Mouse (Mus musculus): ENCODE results near the gene Gipr. TPM values are rescaled to one million over a fixed set of nuclear protein-coding genes. Genes with fewer than 3 reads are reported as not detected.
"Not testable (repeated sequence)": the region's sequence is repeated elsewhere in the genome, so short reads cannot be mapped to it uniquely, and the experiment has no call there.

The Gipr gene
- polyA plus RNA-seq, 1 experiment from 2014 or later: 5.1 TPM

DNA sequence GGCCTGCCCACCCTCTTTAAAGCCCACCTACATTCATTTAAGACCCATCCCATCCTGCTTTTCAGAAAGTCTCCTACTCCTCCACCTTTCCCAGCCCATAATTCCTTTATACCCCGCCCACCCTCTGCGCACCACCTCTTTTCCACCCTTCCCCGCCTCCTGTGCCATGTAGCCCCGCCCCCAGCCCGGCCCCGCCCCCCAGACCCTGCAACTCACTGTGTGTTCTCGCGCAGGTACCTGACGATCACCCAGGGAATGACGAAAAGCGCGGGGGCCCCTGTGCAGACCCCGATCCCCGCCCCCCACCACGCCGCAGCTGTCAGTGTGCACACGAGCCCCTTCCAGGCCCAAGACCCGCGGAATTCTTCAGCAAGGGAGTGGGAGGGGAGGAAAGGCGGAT is 5.8 kb downstream of the Gipr start:
- H3K27me3 ChIP-seq: peaks cover 43% of the 10 kb centered on the region
- peak overlapping the region; percentile 84 for H3K4me2 ChIP-seq
- no peaks in the 10 kb centered on the region for H3K36me3 ChIP-seq
- peak overlapping the region; percentile 43 for H3K4me3 ChIP-seq
- peaks cover 34% of the 10 kb centered on the region for H3K4me1 ChIP-seq
- peak; percentile 41 for ATAC-seq (ENCODE audit: borderline replicate concordance, extremely low read depth, low FRiP score, low TSS enrichment)
- whole genome bisulfite sequencing: under 1% methylated on average over 20 of the region's 20 CpGs
- peak overlapping the region; percentile 33 for H3K9ac ChIP-seq
- H3K27ac ChIP-seq: no peak overlapping the region
- no peaks in the 10 kb centered on the region for H3K9me3 ChIP-seq

DNA sequence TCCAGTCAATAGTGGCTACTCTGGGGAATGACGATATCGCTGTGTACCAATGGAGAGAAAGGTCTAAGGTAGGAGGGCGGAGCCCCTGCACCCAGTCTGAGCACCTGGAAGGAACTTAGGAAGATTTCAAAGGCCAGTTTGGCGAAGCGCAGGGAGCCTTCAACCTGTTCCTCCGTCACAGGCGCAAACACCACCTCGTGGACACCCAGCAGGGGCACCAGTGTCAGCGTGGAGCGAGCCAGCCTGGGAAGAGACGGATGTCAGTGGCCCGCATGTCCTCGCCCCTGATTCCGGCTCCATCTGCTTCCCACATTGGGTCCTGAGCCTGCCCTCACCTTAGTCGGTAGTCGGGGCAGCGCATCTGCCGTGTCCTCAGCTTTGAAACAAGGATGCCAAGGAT is 6.5 kb downstream of the Gipr start:
- Histone ChIP-seq H3K9me3 (no peaks in the 10 kb centered on the region), H3K9ac (no peak overlapping the region), H3K4me3 (0 out of 2 replicates have a peak overlapping the region, but pooled peaks have one; percentile 43), H3K4me1 (peaks cover 27% of the 10 kb centered on the region), H3K27me3 (peaks cover 36% of the 10 kb centered on the region), H3K4me2 (peak overlapping the region; percentile 84), H3K27ac (no peak overlapping the region), H3K36me3 (0 out of 2 replicates have a peak, but pooled peaks cover 4% of the 10 kb centered on the region)
- WGBS: 9% methylated on average over 18 of the region's 18 CpGs
- no peak for ATAC-seq (ENCODE audit: borderline replicate concordance, extremely low read depth, low FRiP score, low TSS enrichment)

DNA sequence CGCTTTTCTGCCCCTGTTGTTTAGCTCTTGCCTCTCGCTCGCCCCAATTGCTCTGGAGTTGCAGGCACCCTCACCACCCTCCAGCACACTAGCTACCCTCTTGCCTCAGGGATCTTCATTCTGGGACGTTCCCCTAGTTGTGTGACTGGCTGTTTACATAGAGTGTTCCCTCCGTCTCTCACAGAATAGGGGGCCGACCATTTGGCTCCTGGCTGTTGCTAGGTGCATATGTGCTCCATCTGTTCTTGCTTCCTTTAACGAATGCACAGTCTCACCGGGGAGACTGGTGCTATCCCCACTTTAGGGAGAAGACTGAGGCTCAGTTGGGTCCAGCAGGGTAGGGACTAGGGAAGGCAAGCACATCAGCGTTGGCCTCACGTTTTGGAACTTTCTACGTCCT is 7.3 kb downstream of the Gipr start:
- Histone ChIP-seq H3K9ac (no peak overlapping the region), H3K4me1 (peaks cover 19% of the 10 kb centered on the region), H3K27me3 (peaks cover 31% of the 10 kb centered on the region), H3K36me3 (peaks cover 11% of the 10 kb centered on the region), H3K27ac (no peak overlapping the region), H3K9me3 (no peaks in the 10 kb centered on the region), H3K4me3 (no peak overlapping the region), H3K4me2 (no peak overlapping the region)
- WGBS: 53% methylated on average over 11 of the region's 11 CpGs
- no peak for ATAC-seq (ENCODE audit: borderline replicate concordance, extremely low read depth, low FRiP score, low TSS enrichment)

DNA sequence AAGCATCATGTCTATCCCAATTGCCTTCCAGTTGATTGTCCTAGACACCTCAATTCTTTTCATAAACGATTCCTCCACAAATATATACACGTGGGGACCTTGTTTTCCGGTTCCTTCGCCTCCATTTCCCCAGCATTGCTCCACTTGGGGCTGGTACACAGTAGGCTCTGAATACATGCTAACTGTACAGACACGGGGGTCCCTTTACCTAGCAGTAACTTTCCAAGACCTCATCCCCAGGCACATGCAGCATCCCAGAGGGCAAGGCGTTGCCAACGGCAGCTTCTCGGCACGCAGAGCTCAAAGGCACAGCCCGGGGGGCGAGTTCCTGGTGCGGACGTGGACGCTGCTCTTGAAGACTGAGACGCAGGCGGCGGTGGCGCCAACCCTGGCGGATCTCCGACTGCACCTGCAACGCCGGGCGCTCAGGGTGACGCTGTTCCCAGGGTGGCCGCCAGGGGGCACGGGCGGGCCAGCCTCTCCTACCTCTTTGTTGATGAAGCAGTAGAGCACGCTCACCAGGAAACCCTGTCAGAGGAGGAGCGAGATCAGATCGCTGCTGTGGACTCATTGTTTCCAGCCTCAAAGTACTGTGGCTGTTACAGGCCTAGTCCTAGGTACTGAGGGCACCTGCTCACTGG is 8.6 kb downstream of the Gipr start:
- 4% methylated on average over 30 of the region's 30 CpGs for WGBS
- Histone ChIP-seq H3K9me3 (no peaks in the 10 kb centered on the region), H3K9ac (no peak overlapping the region), H3K4me1 (peaks cover 16% of the 10 kb centered on the region), H3K27ac (no peak overlapping the region), H3K27me3 (peaks cover 26% of the 10 kb centered on the region), H3K36me3 (peaks cover 23% of the 10 kb centered on the region), H3K4me2 (peak overlapping the region; percentile 41), H3K4me3 (0 out of 2 replicates have a peak overlapping the region, but pooled peaks have one; percentile 1)
- ATAC-seq (ENCODE audit: borderline replicate concordance, extremely low read depth, low FRiP score, low TSS enrichment): peak; percentile 61; the same call in 1 of the 2 replicates

DNA sequence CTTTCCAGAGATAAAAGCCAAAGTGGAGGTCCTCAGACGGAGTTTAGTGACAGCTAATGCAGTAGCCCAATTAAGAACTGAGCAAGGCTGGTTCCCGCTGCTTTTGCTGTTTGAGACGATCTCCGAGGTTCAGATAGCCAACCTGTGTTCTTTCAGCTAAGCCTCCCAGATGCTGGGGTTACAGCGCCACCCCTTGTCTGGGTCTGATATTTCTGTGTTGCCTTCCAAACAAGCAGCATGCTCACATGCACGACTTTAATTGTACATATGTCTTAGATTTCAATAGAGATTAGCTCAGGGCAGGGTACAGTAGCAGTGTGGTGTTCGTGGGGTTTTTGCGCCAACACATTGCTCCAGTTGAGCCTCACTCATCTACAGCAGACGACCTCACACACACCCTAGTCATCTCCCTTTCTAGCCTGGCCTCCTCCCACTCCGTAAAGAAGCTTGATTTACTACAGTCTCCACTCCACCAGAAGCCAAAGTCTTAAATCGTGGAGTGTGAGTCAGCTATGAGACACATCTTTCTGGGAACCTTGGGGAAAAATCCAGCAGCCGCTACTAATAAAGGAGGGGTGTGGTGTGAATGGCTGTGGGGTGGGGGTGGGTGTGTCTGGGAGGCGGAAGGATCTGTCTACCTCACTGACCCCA is 10.0 kb downstream of the Gipr start:
- H3K4me2 ChIP-seq: no peak overlapping the region
- 55% methylated on average over 13 of the region's 13 CpGs for WGBS
- peaks cover 31% of the 10 kb centered on the region for H3K36me3 ChIP-seq
- no peak overlapping the region for H3K4me3 ChIP-seq
- no peak overlapping the region for H3K27ac ChIP-seq
- peaks cover 17% of the 10 kb centered on the region for H3K4me1 ChIP-seq
- peaks cover 25% of the 10 kb centered on the region for H3K27me3 ChIP-seq
- ATAC-seq (ENCODE audit: borderline replicate concordance, extremely low read depth, low FRiP score, low TSS enrichment): no peak
- H3K9ac ChIP-seq: no peak overlapping the region
- no peaks in the 10 kb centered on the region for H3K9me3 ChIP-seq

DNA sequence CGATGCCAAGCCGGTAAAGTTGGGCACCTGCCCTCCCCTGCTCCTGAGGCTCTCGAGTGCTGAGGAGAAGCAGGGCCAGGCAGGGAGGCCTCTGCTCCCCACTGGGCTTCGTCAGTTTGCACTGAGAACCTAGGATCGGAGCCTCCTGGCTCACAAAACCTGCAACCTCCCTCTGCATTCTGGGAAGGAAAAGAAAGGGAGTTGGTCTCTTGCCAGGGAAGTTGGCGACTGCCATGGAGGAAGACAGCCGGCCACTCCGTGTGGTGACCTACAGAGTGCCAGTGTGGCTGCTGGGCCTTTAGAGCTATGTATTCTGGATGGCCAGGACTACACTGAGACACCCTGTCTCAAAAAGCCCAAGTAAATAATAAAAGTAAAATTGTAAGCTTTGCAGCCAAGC is 11.1 kb downstream of the Gipr start:
- no peak for ATAC-seq (ENCODE audit: borderline replicate concordance, extremely low read depth, low FRiP score, low TSS enrichment)
- H3K27ac ChIP-seq: no peak overlapping the region
- no peak overlapping the region for H3K9ac ChIP-seq
- H3K9me3 ChIP-seq: no peaks in the 10 kb centered on the region
- H3K4me2 ChIP-seq: no peak overlapping the region
- H3K4me3 ChIP-seq: no peak overlapping the region
- peaks cover 14% of the 10 kb centered on the region for H3K27me3 ChIP-seq
- peaks cover 17% of the 10 kb centered on the region for H3K4me1 ChIP-seq
- H3K36me3 ChIP-seq: peaks cover 31% of the 10 kb centered on the region
- 73% methylated on average over 8 of the region's 8 CpGs for WGBS

DNA sequence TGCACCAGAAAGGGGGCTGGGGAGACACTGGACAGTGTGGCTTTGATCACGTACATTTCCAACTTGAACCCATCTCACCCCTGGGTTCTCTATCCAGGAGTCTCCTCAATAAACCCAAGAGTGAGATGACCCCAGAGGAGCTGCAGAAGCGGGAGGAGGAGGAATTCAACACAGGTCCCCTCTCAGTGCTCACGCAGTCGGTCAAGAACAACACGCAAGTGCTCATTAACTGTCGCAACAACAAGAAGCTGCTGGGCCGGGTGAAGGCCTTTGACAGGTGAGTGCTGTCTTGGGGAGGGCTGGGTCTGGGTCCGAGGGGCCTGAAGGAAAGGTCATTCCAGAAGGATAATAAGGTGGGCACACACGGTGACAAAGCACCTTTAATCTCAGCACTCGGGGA is 14.8 kb downstream of the Gipr start:
- WGBS: 82% methylated on average over 10 of the region's 10 CpGs
- peaks cover 22% of the 10 kb centered on the region for H3K4me1 ChIP-seq
- not testable (repeated sequence) for H3K27ac ChIP-seq; H3K27me3 ChIP-seq; H3K9ac ChIP-seq; H3K9me3 ChIP-seq; ATAC-seq (ENCODE audit: borderline replicate concordance, extremely low read depth, low FRiP score, low TSS enrichment); H3K4me2 ChIP-seq
- peaks cover 31% of the 10 kb centered on the region for H3K36me3 ChIP-seq
- H3K4me3 ChIP-seq: peak overlapping the region; percentile 75

DNA sequence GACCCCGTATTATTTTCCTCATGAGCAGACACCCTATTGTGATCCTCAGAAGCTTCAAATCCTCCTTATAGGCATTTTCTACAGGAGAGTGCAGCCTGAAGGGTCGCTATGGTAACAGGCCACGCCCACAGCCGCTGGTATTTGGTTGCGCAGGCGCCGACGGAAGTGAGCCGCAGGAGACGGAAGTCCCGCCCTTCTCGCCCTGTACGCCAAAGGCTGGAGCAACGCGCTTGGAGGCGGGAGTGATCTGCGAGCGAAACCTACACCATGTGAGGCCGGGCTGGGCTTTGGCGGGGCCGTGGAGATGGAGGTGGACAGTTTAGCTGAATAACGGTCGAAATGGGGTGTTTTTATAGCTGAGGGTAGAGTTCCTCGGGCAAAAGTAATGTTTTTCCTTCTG is 16.3 kb downstream of the Gipr start, which contains the start of gene Snrpd2:
TSS of gene Snrpd2 (plus strand) at position 97 of the 400 bp plus-strand sequence.
- peak within 1 kb of the TSS; percentile 81 for H3K4me2 ChIP-seq
- under 1% methylated on average over 24 of the region's 24 CpGs for WGBS

DNA sequence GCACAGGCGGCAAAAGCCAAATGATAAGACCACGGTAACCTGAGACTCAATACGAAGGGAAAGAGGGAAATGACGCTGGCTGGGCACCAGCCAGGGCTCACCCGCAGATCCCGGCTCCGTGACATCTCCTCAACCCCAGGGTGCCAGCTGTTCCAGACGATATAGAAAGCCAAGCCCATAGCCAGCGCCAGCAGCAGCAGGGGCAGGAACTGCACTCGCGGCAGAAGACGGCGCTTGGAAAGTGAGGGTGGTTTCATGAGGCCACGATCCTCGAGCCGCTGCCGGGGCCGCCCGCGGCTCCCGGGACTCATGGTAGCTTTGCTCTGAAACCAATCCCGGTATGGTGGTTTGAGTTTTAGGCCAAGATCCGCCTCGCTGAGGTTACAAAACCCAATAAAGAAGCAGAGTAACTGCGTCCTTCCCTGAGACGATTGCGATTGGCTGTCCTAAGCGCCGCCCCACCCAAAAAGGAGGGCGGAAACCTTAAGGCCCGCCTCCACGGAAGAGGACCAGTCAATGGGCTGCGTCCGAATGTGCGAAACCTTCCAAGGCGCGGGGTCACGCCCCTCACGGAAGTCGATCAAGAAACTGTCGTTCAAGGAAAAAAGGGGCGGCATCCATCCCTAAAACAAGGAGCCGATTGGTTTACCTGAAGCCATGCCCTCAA is 16.9 kb downstream of the Gipr start, which contains the start of gene Qpctl:
TSS of gene Qpctl (minus strand) at position 417 of the 667 bp plus-strand sequence.
- H3K4me2 ChIP-seq: peak within 1 kb of the TSS; percentile 81
- H3K9ac ChIP-seq: peak within 1 kb of the TSS; percentile 67
- peak within 1 kb of the TSS; percentile 75 for H3K4me3 ChIP-seq

More for the DNA sequence above, 16.3 kb downstream of the Gipr start, which contains the start of gene Snrpd2:
- H3K9ac ChIP-seq: peak within 1 kb of the TSS; percentile 67
- H3K27ac ChIP-seq: peak within 1 kb of the TSS; percentile 82
- H3K4me1 ChIP-seq: peaks cover 22% of the 10 kb centered on the region
- H3K27me3 ChIP-seq: no peaks in the 10 kb centered on the region
- peak; percentile 93 for ATAC-seq (ENCODE audit: borderline replicate concordance, extremely low read depth, low FRiP score, low TSS enrichment)
- peaks cover 28% of the 10 kb centered on the region for H3K36me3 ChIP-seq
- no peaks in the 10 kb centered on the region for H3K9me3 ChIP-seq
- H3K4me3 ChIP-seq: peak within 1 kb of the TSS; percentile 75

DNA sequence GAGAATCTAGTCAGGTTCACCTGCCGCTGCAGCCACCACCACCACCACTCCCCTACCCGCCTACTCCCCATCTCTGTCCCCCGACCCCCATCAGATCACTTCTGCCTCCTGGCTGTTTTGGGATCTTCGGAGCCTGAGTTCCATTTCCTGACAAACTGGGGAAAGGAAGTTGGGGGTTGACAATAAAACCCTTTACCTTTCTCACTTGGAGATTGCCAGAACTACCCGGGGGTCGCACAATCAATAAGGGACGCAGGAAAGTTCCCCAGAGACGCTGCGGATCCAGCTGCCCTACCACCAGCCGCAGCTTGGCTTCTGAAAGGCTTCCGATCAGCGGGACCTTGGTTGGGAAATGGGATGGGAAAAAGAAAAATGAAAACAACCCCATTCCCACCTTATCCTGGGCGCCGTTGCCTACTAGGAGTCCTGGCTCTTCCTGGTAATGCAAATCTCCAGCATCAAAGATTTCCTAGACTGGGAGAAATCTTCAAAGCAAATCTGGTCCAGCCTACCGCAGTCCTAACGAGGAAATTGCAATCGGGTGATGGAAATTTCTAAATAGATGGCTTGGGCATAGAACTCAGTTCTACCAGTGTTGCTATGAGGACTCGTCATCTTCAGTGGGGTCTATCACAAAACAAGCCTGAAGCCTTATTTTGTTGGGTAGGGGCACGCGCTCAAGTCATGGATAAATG is 17.6 kb downstream of the Gipr start:
- peaks cover 22% of the 10 kb centered on the region for H3K4me1 ChIP-seq
- WGBS: 10% methylated on average over 20 of the region's 20 CpGs

More for the DNA sequence above, 16.9 kb downstream of the Gipr start, which contains the start of gene Qpctl:
- ATAC-seq (ENCODE audit: borderline replicate concordance, extremely low read depth, low FRiP score, low TSS enrichment): peak; percentile 97
- no peaks in the 10 kb centered on the region for H3K9me3 ChIP-seq
- H3K36me3 ChIP-seq: peaks cover 24% of the 10 kb centered on the region
- no peaks in the 10 kb centered on the region for H3K27me3 ChIP-seq
- H3K4me1 ChIP-seq: peaks cover 22% of the 10 kb centered on the region
- WGBS: under 1% methylated on average over 43 of the region's 43 CpGs
- H3K27ac ChIP-seq: peak within 1 kb of the TSS; percentile 82

DNA sequence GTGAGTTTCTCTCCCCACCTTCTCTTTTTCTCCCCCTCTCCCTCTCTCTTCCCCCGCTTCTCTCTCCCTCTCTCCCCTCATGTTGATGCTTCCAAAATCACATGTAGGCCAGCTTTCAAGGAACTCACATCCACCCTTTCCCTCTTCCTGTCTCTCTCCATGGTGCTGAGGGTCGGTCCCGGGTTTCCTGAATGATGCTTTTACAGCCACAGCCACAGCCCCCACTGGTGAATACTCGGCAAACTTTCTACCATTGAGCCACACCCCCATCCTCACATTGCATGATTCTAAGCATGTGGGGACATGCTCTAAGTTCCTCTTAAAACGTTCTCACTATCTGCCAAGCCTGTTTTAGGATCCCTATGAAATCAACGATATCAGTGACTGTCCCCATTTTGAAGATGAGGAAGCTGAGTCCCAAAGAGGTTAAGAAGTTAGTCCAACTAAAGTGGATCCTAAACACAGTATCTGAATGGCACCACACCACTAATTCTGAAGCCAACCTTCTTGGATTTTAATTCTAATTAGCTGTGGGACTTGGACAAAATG is 18.4 kb downstream of the Gipr start:
- no peak overlapping the region for H3K4me2 ChIP-seq
- H3K27me3 ChIP-seq: no peaks in the 10 kb centered on the region
- no peak overlapping the region for H3K4me3 ChIP-seq
- WGBS: 43% methylated on average over 6 of the region's 6 CpGs
- H3K4me1 ChIP-seq: peaks cover 22% of the 10 kb centered on the region
- no peak overlapping the region for H3K27ac ChIP-seq
- peaks cover 10% of the 10 kb centered on the region for H3K36me3 ChIP-seq
- H3K9me3 ChIP-seq: no peaks in the 10 kb centered on the region
- ATAC-seq (ENCODE audit: borderline replicate concordance, extremely low read depth, low FRiP score, low TSS enrichment): no peak
- H3K9ac ChIP-seq: no peak overlapping the region

More for the DNA sequence above, 17.6 kb downstream of the Gipr start:
- Histone ChIP-seq H3K36me3 (peaks cover 17% of the 10 kb centered on the region), H3K4me2 (peak overlapping the region; percentile 81), H3K27ac (peak overlapping the region; percentile 82; the same call in 1 of the 2 replicates), H3K9ac (peak overlapping the region; percentile 56), H3K9me3 (no peaks in the 10 kb centered on the region), H3K27me3 (no peaks in the 10 kb centered on the region), H3K4me3 (peak overlapping the region; percentile 75)
- no peak for ATAC-seq (ENCODE audit: borderline replicate concordance, extremely low read depth, low FRiP score, low TSS enrichment)
